Comparison of ENCODE assay signal across 29 mouse cellular contexts in the genomic region with DNA sequence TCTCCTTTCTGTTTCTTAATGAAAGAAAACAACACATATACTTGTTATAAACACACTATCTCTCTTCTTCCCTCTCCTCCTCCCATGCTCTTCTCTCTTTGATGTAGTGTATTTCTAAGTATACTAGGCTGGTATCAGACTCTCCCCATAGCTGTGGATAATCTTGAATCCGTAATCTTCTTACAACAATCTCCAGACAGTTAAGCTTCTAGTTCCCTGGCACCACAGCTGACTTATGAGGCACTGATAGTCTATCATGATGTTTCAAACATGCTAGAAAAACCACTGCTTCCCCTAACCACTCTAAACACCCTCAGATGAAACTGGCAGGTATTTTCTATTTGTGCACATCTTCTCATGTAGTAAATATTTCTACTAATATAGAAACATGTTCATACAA.
"Had no signal": no experiment of that assay in that cellular context is flagged by ENCODE, and none has a peak within 500 bp of the region (broad histone marks: within the 10 kb centered on the region; RNA-seq: fewer than 3 reads in every experiment).

No protein-coding gene starts in this region.

- H3K36me3 ChIP-seq: embryonic facial prominence, embryonic 10.5 days; embryonic facial prominence, embryonic 12.5 days; embryonic facial prominence, embryonic 13.5 days; embryonic facial prominence, embryonic 15.5 days; forebrain, embryonic 10.5 days; forebrain, embryonic 12.5 days; forebrain, embryonic 15.5 days had no signal

- H3K4me3 ChIP-seq: embryonic facial prominence, embryonic 10.5 days; embryonic facial prominence, embryonic 12.5 days; embryonic facial prominence, embryonic 13.5 days; embryonic facial prominence, embryonic 15.5 days; erythroblast, embryonic 14.5 days; forebrain, embryonic 10.5 days; forebrain, embryonic 12.5 days; forebrain, embryonic 13.5 days; forebrain, embryonic 15.5 days; gastrocnemius, adult 2 months; heart, adult 2 months had no signal

- H3K27me3 ChIP-seq: embryonic facial prominence, embryonic 12.5 days; embryonic facial prominence, embryonic 13.5 days; embryonic facial prominence, embryonic 15.5 days; forebrain, embryonic 12.5 days; forebrain, embryonic 13.5 days; forebrain, embryonic 15.5 days had no signal

- H3K27ac ChIP-seq: embryonic facial prominence, embryonic 10.5 days; embryonic facial prominence, embryonic 12.5 days; embryonic facial prominence, embryonic 13.5 days; embryonic facial prominence, embryonic 15.5 days; forebrain, embryonic 10.5 days; forebrain, embryonic 12.5 days; forebrain, embryonic 13.5 days; forebrain, embryonic 15.5 days; gastrocnemius, adult 2 months; heart, adult 2 months had no signal

- H3K4me1 ChIP-seq: embryonic facial prominence, embryonic 10.5 days; embryonic facial prominence, embryonic 13.5 days; embryonic facial prominence, embryonic 15.5 days; forebrain, embryonic 10.5 days; forebrain, embryonic 12.5 days; forebrain, embryonic 13.5 days; forebrain, embryonic 15.5 days had no signal

- H3K9ac ChIP-seq: embryonic facial prominence, embryonic 12.5 days; embryonic facial prominence, embryonic 13.5 days; embryonic facial prominence, embryonic 15.5 days; forebrain, embryonic 12.5 days; forebrain, embryonic 13.5 days; forebrain, embryonic 15.5 days; forebrain, postnatal 0 days had no signal

- DNase-seq: cerebellum, adult 2 months; cerebellum, adult 8-10 months; cerebellum, adult 9-10 months; cerebellum, adult 9-11 months; cerebellum, postnatal 10 days; cerebellum, postnatal 14 days; cerebellum, postnatal 25 days; cerebellum, postnatal 36 days; embryo, embryonic 11 days; forebrain, postnatal 0 days; gastrocnemius, adult 2 months; gastrocnemius, postnatal 10 days; gastrocnemius, postnatal 14 days; gastrocnemius, postnatal 25 days; gastrocnemius, postnatal 36 days; heart, adult 11 months; heart, adult 18-20 months; heart, adult 2 months had no signal

- H3K9me3 ChIP-seq: embryonic facial prominence, embryonic 10.5 days; embryonic facial prominence, embryonic 12.5 days; embryonic facial prominence, embryonic 13.5 days; embryonic facial prominence, embryonic 15.5 days; forebrain, embryonic 10.5 days; forebrain, embryonic 12.5 days; forebrain, embryonic 13.5 days; forebrain, embryonic 15.5 days had no signal

- ATAC-seq: forebrain, embryonic 13.5 days; forebrain, embryonic 14.5 days; forebrain, embryonic 15.5 days; forebrain, embryonic 16.5 days; forebrain, postnatal 0 days had no signal
